Mouse (Mus musculus): ENCODE measurements around the gene Ap3d1. TPM values are rescaled to one million over a fixed set of nuclear protein-coding genes. Genes with fewer than 3 reads are reported as not detected.

Gene Ap3d1
- polyA plus RNA-seq, 1 experiment from 2014 or later, result 41.3 TPM

DNA sequence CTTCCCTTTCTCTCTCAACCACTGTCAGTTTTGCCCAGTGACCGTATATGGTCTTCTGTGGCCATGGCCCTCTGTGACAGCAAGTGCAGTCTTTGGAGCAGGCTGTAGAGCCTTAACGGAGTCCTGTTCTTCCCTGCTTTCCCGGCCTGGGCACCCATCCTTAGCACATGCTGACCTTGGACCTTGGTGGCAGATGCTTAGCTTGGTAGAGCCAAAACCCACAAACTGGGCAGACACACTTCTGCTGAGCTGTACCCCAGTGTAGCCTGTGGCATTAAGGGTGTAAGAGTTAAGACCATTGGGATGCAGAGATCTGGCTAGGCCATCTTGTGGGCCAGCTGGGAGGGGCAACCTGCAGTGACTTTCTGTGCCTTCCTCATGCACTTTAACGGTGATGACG lies 31.8 kb upstream of the Ap3d1 start:
- no peak for TF ChIP-seq CTCF (IDR thresholded peaks at IDR 0.05; ENCODE audit: low read depth)
- WGBS, result 79% methylated on average over 5 of the region's 5 CpGs
- no peak for ATAC-seq
- no peak overlapping the region for H3K4me2 ChIP-seq (replicated peaks; ENCODE audit: low read depth)
- no peaks in the 10 kb centered on the region for H3K9me3 ChIP-seq (ENCODE audit: control insufficient read depth)
- H3K4me1 ChIP-seq (replicated peaks; ENCODE audit: control insufficient read depth, insufficient read depth, low read length), result no peaks in the 10 kb centered on the region
- H3K36me3 ChIP-seq (ENCODE audit: control insufficient read depth, insufficient read depth), result peaks cover 97% of the 10 kb centered on the region
- H3K27ac ChIP-seq (ENCODE audit: low read depth, low read length), result peak overlapping the region; percentile 10; the same call in 1 of the 2 replicates
- H3K9ac ChIP-seq (ENCODE audit: low read depth, low read length), result no peak overlapping the region
- H3K4me3 ChIP-seq (ENCODE audit: low read depth, low read length), result no peak overlapping the region
- H3K27me3 ChIP-seq (replicated peaks; ENCODE audit: control insufficient read depth, insufficient read depth, low read length), result no peaks in the 10 kb centered on the region

- Histone ChIP-seq H3K4me2 (replicated peaks; ENCODE audit: low read depth) (no peak overlapping the region), H3K27ac (ENCODE audit: low read depth, low read length) (no peak overlapping the region), H3K27me3 (replicated peaks; ENCODE audit: control insufficient read depth, insufficient read depth, low read length) (no peaks in the 10 kb centered on the region), H3K4me3 (ENCODE audit: low read depth, low read length) (no peak overlapping the region), H3K9me3 (ENCODE audit: control insufficient read depth) (no peaks in the 10 kb centered on the region), H3K4me1 (replicated peaks; ENCODE audit: control insufficient read depth, insufficient read depth, low read length) (no peaks in the 10 kb centered on the region), H3K36me3 (ENCODE audit: control insufficient read depth, insufficient read depth) (peaks cover 87% of the 10 kb centered on the region), H3K9ac (ENCODE audit: low read depth, low read length) (no peak overlapping the region)
- no peak for ATAC-seq
- 89% methylated on average over 6 of the region's 6 CpGs for WGBS
- no peak for TF ChIP-seq CTCF (IDR thresholded peaks at IDR 0.05; ENCODE audit: low read depth)
These were observed 26.3 kb upstream of the Ap3d1 start for GRCm38 (mm10) chr10:80768365-80768764.

- ATAC-seq, result no peak
- H3K27me3 ChIP-seq (replicated peaks; ENCODE audit: control insufficient read depth, insufficient read depth, low read length), result no peaks in the 10 kb centered on the region
- no peak overlapping the region for H3K27ac ChIP-seq (ENCODE audit: low read depth, low read length)
- peaks cover 66% of the 10 kb centered on the region for H3K36me3 ChIP-seq (ENCODE audit: control insufficient read depth, insufficient read depth)
- 62% methylated on average over 10 of the region's 10 CpGs for whole genome bisulfite sequencing
- H3K9ac ChIP-seq (ENCODE audit: low read depth, low read length), result no peak overlapping the region
- no peak overlapping the region for H3K4me3 ChIP-seq (ENCODE audit: low read depth, low read length)
- no peaks in the 10 kb centered on the region for H3K4me1 ChIP-seq (replicated peaks; ENCODE audit: control insufficient read depth, insufficient read depth, low read length)
- H3K4me2 ChIP-seq (replicated peaks; ENCODE audit: low read depth), result no peak overlapping the region
- TF ChIP-seq CTCF (IDR thresholded peaks at IDR 0.05; ENCODE audit: low read depth), result no peak
- H3K9me3 ChIP-seq (ENCODE audit: control insufficient read depth), result no peaks in the 10 kb centered on the region
These were observed 24.2 kb upstream of the Ap3d1 start for GRCm38 (mm10) chr10:80766161-80766815.

DNA sequence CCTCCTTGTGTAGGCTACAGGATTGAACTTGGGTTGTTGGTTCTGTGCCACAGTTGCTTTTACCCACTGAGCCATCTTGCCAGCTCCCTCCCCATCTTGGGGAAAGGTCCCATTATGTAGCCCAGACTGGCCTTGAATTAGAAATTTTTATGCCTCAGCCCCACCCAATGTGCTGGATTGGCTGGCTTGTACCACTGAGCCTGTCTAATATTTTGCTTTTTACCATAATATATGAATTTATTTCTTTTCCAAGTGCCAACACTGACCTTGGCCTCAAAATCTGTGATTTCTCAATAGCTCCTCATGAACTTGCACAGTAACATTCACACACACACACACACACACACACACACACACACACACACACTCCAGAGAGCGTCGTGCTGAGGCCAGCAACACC lies 23.7 kb upstream of the Ap3d1 start:
- H3K9me3 ChIP-seq (ENCODE audit: control insufficient read depth), result no peaks in the 10 kb centered on the region
- no peaks in the 10 kb centered on the region for H3K27me3 ChIP-seq (replicated peaks; ENCODE audit: control insufficient read depth, insufficient read depth, low read length)
- H3K27ac ChIP-seq (ENCODE audit: low read depth, low read length), result no peak overlapping the region
- no peak overlapping the region for H3K4me3 ChIP-seq (ENCODE audit: low read depth, low read length)
- peaks cover 60% of the 10 kb centered on the region for H3K36me3 ChIP-seq (ENCODE audit: control insufficient read depth, insufficient read depth)
- H3K4me2 ChIP-seq (replicated peaks; ENCODE audit: low read depth), result no peak overlapping the region
- H3K4me1 ChIP-seq (replicated peaks; ENCODE audit: control insufficient read depth, insufficient read depth, low read length), result peaks cover 4% of the 10 kb centered on the region; the same call in 1 of the 2 replicates
- no peak overlapping the region for H3K9ac ChIP-seq (ENCODE audit: low read depth, low read length)
- no peak for TF ChIP-seq CTCF (IDR thresholded peaks at IDR 0.05; ENCODE audit: low read depth)
- ATAC-seq, result no peak
- WGBS, result 64% methylated on average over 2 of the region's 2 CpGs

DNA sequence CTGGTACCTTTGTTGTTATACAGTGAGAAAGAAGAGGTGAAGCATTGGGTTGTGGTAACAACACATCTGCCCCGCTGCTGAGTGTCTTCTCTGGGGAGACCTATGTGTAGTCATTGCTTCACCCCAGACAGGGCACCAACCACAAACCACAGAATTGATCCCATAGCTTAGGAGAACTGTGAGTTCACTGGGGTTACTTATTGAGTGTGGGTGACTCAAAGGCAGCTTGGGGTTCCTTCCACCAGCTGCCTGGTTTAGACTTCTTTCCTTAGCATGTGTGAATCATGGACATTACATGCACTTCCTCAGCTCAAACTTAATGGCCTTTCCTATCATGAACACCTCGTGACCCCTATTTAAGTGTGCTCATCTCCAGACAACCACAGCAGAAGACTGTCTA lies 21.4 kb upstream of the Ap3d1 start:
- no peak for ATAC-seq
- Histone ChIP-seq H3K27ac (ENCODE audit: low read depth, low read length) (no peak overlapping the region), H3K9me3 (ENCODE audit: control insufficient read depth) (no peaks in the 10 kb centered on the region), H3K9ac (ENCODE audit: low read depth, low read length) (no peak overlapping the region), H3K4me2 (replicated peaks; ENCODE audit: low read depth) (no peak overlapping the region), H3K36me3 (ENCODE audit: control insufficient read depth, insufficient read depth) (peaks cover 38% of the 10 kb centered on the region), H3K4me3 (ENCODE audit: low read depth, low read length) (no peak overlapping the region), H3K27me3 (replicated peaks; ENCODE audit: control insufficient read depth, insufficient read depth, low read length) (no peaks in the 10 kb centered on the region), H3K4me1 (replicated peaks; ENCODE audit: control insufficient read depth, insufficient read depth, low read length) (peaks cover 4% of the 10 kb centered on the region; the same call in 1 of the 2 replicates)
- no peak for TF ChIP-seq CTCF (IDR thresholded peaks at IDR 0.05; ENCODE audit: low read depth)
- WGBS, result 90% methylated on average over 2 of the region's 2 CpGs

DNA sequence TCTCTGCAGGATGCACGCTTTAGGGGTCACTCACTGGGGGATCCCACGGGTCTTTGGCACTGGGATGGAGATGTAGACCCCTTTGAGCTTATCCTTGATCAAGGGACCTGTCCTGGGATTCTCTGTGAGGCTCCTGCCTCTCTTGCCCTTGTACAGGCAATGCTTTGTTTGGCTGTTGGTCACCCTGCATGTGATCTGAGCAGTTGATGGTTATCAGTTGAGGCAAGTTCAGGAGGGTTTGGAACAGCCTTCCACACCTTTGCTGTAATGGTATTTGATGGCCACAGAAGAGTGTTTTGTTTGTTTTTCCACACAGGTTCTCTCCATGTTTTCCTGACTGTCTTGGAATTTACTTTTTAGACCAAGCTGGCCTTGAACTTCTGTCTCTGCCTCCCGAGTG lies 19.8 kb upstream of the Ap3d1 start:
- no peak overlapping the region for H3K9ac ChIP-seq (ENCODE audit: low read depth, low read length)
- no peaks in the 10 kb centered on the region for H3K27me3 ChIP-seq (replicated peaks; ENCODE audit: control insufficient read depth, insufficient read depth, low read length)
- H3K4me3 ChIP-seq (ENCODE audit: low read depth, low read length), result no peak overlapping the region
- no peak overlapping the region for H3K4me2 ChIP-seq (replicated peaks; ENCODE audit: low read depth)
- TF ChIP-seq CTCF (IDR thresholded peaks at IDR 0.05; ENCODE audit: low read depth), result no peak
- H3K36me3 ChIP-seq (ENCODE audit: control insufficient read depth, insufficient read depth), result peaks cover 24% of the 10 kb centered on the region
- no peak for ATAC-seq
- no peaks in the 10 kb centered on the region for H3K9me3 ChIP-seq (ENCODE audit: control insufficient read depth)
- H3K27ac ChIP-seq (ENCODE audit: low read depth, low read length), result no peak overlapping the region
- WGBS, result 67% methylated on average over 3 of the region's 3 CpGs
- peaks cover 7% of the 10 kb centered on the region for H3K4me1 ChIP-seq (replicated peaks; ENCODE audit: control insufficient read depth, insufficient read depth, low read length)

Measured in intestine, postnatal 0 days (tissue).